Mouse (Mus musculus): ENCODE measurements around the gene Irs4.

The Irs4 gene

DNA sequence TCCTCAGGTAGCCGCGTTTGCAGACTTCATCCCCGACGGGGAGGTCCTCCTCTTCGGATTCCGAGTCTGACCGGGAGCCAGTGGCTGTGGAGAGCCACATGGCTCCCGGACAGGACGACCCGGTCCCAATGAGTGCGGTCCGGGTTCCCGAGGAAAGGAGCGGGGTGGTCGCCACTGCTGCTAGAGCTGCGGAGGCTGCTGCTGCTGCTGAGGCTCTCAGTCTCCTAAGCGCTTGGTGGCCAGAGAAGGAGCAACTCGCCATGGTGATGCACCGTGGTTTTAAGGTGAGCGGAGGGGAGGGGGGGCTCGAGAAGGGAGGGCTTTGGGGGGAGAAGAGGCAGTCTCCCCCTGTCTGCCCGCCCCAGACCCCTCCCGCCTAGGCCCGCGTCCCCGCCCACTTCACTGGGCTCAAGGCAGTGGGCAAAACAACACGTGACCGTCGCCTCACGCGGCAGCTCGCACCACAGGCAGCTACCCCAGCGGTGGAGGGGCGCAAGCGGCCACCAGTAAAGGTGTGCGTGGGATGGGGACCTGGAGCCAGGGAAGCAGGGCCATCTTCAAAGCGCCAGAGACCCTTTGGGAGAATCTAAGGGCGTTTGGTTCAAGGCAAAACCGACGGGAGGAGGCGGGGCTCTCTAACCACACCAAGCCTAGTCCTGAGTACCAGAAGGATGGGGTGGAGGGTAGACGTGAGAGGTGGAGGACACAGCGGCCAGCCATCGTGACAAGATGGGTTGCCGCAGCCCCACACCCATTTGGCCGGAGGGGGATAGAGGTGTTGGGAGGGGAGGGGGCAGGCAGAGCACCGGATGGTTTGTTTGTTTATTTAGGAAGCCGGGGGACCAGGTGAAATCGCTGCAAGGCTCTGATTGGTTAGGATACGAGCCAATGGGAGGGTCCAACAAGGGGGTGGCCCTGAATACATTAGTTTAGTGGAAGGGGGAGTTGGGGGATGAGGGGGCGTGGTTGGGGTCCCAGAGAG lies at the start of gene Irs4:
Gene Irs4 (minus strand): TSS at position 327 of the 982 bp plus-strand sequence.
- no peak for DNase-seq (ENCODE audit: low spot score)

DNA sequence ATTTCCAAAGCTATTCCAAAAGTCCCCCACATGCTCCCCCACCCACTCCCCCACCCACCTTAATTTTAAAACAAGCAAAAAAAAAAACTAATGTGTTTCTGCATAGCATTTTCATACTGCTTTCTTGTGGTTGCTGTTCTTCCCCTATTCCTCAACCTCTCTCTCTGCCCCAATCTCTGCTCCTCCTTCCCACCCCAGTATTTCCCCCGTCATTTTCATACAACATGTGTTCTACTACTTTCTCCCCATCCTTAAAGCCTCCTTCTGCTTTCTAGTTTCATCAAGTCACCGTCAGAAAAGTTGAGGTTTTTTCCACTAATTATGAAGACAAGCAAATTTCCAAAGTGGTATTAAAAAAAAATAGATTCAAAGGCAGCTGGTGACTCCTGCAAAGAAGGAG lies 25.3 kb upstream of the Irs4 start:
- no peak for DNase-seq (ENCODE audit: low spot score)

DNA sequence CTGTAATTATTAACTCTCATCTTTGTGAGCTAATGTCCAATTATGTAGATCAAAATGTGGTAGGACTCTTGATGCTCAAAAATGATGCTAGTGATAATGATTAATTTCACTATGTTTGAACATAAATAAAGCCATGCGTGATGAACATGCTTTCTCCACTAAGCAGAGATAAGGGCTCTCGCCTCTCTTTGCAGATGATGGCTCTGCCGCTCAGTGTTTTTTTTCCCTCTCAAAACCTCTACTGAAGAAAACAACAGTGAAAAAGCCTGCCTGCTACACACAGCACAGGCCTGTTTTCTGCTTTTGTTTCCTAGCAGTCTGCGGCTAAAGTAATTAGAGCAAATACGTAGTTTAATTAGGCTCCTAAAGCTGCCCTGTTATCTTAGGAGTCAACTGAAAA lies 4.5 kb upstream of the Irs4 start:
- no peak for DNase-seq (ENCODE audit: low spot score)

DNA sequence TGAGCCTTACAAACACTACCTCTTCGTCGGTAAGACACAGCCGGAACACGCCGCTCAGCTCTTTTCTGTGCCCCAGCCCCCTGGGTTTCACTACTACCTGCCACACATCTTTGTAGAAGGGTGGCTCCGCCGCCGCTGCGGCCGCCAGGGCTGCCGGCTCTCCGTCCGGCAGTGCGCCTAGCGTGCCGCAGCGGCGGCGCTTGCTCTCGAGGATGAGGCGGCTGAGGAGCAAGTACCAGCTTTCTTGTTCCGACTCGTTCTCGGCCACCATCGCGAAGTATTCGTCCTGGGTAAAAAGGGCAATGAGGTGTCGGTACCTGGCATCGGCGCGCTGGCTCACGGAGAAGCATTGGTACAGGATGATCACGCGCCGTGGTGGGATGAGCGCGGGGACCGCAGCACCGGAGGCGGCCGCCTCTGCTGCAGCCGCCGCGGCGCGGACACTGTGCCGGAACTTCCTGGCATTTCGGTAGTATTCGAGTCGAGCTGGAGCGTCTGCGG lies 622 bp downstream of the Irs4 start:
- DNase-seq (ENCODE audit: low spot score): no peak

DNA sequence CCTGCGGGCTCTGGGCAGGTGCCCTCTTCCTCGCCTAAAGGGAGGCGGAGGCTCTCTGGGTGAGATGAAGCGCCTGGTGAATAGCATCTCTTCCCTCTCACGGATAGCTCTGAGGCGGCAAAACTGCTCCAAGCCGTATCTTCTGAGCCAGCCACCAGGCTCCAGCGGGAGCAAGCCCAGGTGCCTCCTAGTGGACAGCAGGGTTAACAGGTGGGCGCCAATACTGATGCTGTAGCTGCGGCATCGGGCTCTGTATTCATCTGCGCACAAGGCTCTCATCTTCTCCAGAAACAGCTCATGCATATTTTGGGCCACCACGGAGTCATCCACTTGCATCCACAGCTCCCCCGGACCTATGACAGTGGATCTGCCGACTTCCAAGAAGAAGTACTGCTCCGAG lies 1.1 kb downstream of the Irs4 start:
- DNase-seq (ENCODE audit: low spot score): no peak

DNA sequence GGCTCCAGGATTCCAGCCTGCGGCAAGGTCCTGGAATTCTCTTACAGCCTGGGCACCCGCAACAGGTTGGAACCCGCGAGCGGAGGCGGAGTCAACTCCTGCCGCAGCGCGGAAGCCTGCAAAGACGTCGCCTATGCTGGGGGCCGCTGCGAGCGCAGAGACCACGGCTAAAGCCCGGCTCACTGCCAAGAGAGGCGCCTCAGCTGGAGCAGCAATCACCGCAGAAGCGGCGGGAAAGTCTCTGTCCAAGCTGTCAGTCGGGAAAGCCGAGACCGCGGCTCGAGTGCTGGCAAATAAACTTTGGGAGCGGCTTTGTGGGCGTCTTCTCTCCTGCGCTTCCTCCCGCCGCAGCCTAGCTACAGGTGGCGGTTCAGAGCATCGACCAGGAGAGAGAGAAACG lies 3.3 kb downstream of the Irs4 start:
- no peak for DNase-seq (ENCODE audit: low spot score)

Measured in urinary bladder, postnatal 25 days (tissue).